Mouse (Mus musculus) thymus, postnatal 4 days (tissue): ENCODE results near the gene Inpp5a.

ENCODE experiments used
- DNase-seq: peaks from one replicate; pipeline ENCODE4 v3.0.0; 2021

Gene Inpp5a

GRCm38 (mm10) chr7:139388670-139389212 is at the start of gene Inpp5a:
Inpp5a (plus strand) TSS chr7:139389109.
- DNase-seq = peak; percentile 99

- DNase-seq = no peak
These were observed 49.7 kb upstream of the Inpp5a start for GRCm38 (mm10) chr7:139339184-139339583.

GRCm38 (mm10) chr7:139341020-139341660 is 47.8 kb upstream of the Inpp5a start:
- DNase-seq = no peak

- DNase-seq = no peak
These were observed 46.1 kb upstream of the Inpp5a start for GRCm38 (mm10) chr7:139342809-139343208.

- no peak for DNase-seq
These were observed 41.9 kb upstream of the Inpp5a start for GRCm38 (mm10) chr7:139347051-139347450.

- DNase-seq = no peak
These were observed 38.3 kb upstream of the Inpp5a start for GRCm38 (mm10) chr7:139350606-139351005.

GRCm38 (mm10) chr7:139354370-139355139 is 34.4 kb upstream of the Inpp5a start:
- no peak for DNase-seq

GRCm38 (mm10) chr7:139357043-139357442 is 31.9 kb upstream of the Inpp5a start:
- DNase-seq = no peak

GRCm38 (mm10) chr7:139359906-139360305 is 29.0 kb upstream of the Inpp5a start:
- no peak for DNase-seq

GRCm38 (mm10) chr7:139360890-139361559 is 27.9 kb upstream of the Inpp5a start:
- DNase-seq = no peak

GRCm38 (mm10) chr7:139361799-139362198 is 27.1 kb upstream of the Inpp5a start:
- no peak for DNase-seq

GRCm38 (mm10) chr7:139362514-139362913 is 26.4 kb upstream of the Inpp5a start:
- no peak for DNase-seq

- no peak for DNase-seq
These were observed 25.5 kb upstream of the Inpp5a start for GRCm38 (mm10) chr7:139363281-139364004.

GRCm38 (mm10) chr7:139364005-139364557 is 24.8 kb upstream of the Inpp5a start:
- DNase-seq = no peak

GRCm38 (mm10) chr7:139364936-139365830 is 23.7 kb upstream of the Inpp5a start:
- DNase-seq = no peak

GRCm38 (mm10) chr7:139366131-139366530 is 22.8 kb upstream of the Inpp5a start:
- no peak for DNase-seq

GRCm38 (mm10) chr7:139366549-139366948 is 22.4 kb upstream of the Inpp5a start:
- no peak for DNase-seq

- no peak for DNase-seq
These were observed 20.7 kb upstream of the Inpp5a start for GRCm38 (mm10) chr7:139368218-139368617.

- peak; percentile 56 for DNase-seq
These were observed 20.1 kb upstream of the Inpp5a start for GRCm38 (mm10) chr7:139368722-139369380.

GRCm38 (mm10) chr7:139369501-139370088 is 19.3 kb upstream of the Inpp5a start:
- no peak for DNase-seq
